Mouse (Mus musculus): Measurements from ENCODE around the gene B9d1. TPM values are rescaled to one million over a fixed set of nuclear protein-coding genes. Genes with fewer than 3 reads are reported as not detected.

The B9d1 gene
- total and polyA plus RNA-seq, 2 experiments from 2014 or later: 6.5 to 34.6 TPM

DNA sequence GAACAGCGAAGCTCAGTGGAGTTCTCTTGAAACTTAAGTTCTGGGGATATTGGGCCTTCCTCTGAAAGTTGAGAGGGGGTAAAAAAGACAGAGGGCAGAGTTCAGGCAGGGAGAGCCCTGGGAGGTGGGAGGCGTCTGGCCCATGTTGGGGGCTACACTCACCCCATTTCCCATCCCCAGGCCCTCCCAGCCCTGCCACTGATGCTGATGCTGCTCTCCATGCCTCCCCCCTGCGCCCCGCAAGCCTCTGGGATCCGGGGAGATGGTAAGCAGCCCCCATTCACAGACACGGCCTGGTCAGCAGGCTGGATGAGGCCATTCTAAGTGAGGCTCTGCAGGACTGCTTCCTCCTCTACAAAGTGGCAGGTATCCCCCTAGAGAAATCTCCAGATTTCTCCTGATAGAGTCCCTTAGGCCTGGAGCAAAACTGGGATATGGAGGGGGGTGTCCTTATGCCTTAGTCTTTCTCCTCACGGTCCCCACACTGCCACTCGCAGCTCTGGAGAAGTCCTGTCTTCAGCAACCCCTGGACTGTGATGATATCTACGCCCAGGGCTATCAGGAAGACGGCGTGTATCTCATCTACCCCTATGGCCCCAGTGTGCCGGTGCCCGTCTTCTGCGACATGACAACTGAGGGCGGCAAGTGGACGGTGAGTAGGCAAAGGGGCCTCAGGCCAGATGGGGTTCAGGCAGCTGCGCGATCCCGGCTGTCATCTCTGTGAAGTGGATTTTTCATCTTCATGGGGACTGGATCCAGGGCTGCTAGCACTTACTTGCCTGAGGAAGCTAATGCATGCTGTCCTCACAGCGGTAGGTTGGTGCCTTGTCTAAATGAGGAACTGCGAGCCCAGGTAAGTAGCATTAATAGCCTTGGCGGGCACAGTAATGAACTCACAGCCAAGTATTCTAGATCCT, 19.1 kb upstream of the B9d1 start:
- peak overlapping the region; percentile 21 for H3K4me3 ChIP-seq (ENCODE audit: low read depth, low read length)
- no peak for ATAC-seq (ENCODE audit: insufficient read depth, low read depth)
- H3K4me2 ChIP-seq (ENCODE audit: low read depth, low read length): peak overlapping the region; percentile 37
- no peak for TF ChIP-seq EP300 (IDR thresholded peaks at IDR 0.05; ENCODE audit: low read depth)
- no peak for TF ChIP-seq CTCF (IDR thresholded peaks at IDR 0.05; ENCODE audit: low read depth)
- H3K9me3 ChIP-seq (replicated peaks; ENCODE audit: control insufficient read depth, low read length): no peaks in the 10 kb centered on the region
- H3K4me1 ChIP-seq (ENCODE audit: control insufficient read depth, insufficient read depth): peaks cover 8% of the 10 kb centered on the region; the same call in 1 of the 2 replicates
- 0 out of 2 replicates have a peak overlapping the region, but pooled peaks have one; percentile 9 for H3K9ac ChIP-seq (replicated peaks; ENCODE audit: low read depth, low read length)
- H3K27ac ChIP-seq (ENCODE audit: low read depth): peak overlapping the region; percentile 65; the same call in 1 of the 2 replicates
- DNase-seq (ENCODE audit: low spot score): no peak
- peaks cover 28% of the 10 kb centered on the region for H3K36me3 ChIP-seq (replicated peaks; ENCODE audit: control insufficient read depth, insufficient read depth, low read length)
- WGBS: 73% methylated on average over 22 of the region's 22 CpGs
- no peaks in the 10 kb centered on the region for H3K27me3 ChIP-seq (ENCODE audit: control insufficient read depth, insufficient read depth, low read length)

DNA sequence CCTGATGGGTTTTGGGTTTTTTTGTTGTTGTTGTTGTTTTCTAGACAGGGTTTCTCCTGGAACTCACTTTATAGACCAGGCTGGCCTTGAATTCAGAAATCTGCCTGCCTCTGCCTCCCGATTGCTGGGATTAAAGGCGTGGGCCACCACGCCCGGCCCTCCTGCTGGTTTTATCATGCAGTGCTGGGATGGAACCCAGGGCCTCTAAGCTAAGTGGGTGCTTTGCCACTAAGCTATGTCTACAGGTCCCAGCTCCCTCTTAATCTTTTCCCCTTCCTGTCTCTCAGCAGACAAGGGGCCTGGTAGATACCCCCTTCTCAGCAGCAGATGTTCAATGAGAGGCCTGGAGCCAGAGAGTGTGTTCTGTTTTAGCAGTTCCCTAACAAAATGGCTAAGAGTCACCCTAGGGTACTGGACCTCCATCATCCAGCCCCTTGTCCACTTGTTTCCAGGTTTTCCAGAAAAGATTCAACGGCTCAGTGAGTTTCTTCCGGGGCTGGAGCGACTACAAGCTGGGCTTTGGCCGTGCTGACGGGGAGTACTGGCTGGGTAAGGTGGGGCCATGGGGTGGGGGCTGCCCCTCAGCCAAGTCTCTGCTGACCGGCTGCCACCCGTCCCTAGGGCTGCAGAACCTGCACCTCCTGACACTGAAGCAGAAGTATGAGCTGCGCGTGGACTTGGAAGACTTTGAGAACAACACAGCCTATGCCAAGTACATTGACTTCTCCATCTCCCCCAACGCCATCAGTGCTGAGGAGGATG, 18.3 kb upstream of the B9d1 start:
- no peak overlapping the region for H3K9ac ChIP-seq (replicated peaks; ENCODE audit: low read depth, low read length)
- H3K36me3 ChIP-seq (replicated peaks; ENCODE audit: control insufficient read depth, insufficient read depth, low read length): peaks cover 37% of the 10 kb centered on the region
- 0 out of 2 replicates have a peak overlapping the region, but pooled peaks have one; percentile 41 for H3K27ac ChIP-seq (ENCODE audit: low read depth)
- peaks cover 8% of the 10 kb centered on the region; the same call in 1 of the 2 replicates for H3K4me1 ChIP-seq (ENCODE audit: control insufficient read depth, insufficient read depth)
- peak overlapping the region; percentile 21; the same call in 1 of the 2 replicates for H3K4me3 ChIP-seq (ENCODE audit: low read depth, low read length)
- H3K4me2 ChIP-seq (ENCODE audit: low read depth, low read length): 0 out of 2 replicates have a peak overlapping the region, but pooled peaks have one; percentile 37
- WGBS: 80% methylated on average over 14 of the region's 14 CpGs
- DNase-seq (ENCODE audit: low spot score) (no peak), ATAC-seq (ENCODE audit: insufficient read depth, low read depth) (no peak)
- no peaks in the 10 kb centered on the region for H3K27me3 ChIP-seq (ENCODE audit: control insufficient read depth, insufficient read depth, low read length)
- TF ChIP-seq EP300 (IDR thresholded peaks at IDR 0.05; ENCODE audit: low read depth): no peak
- no peak for TF ChIP-seq CTCF (IDR thresholded peaks at IDR 0.05; ENCODE audit: low read depth)
- H3K9me3 ChIP-seq (replicated peaks; ENCODE audit: control insufficient read depth, low read length): no peaks in the 10 kb centered on the region

GRCm38 (mm10) chr11:61487401-61487800, 17.5 kb upstream of the B9d1 start:
- ATAC-seq (ENCODE audit: insufficient read depth, low read depth) (peak; percentile 57), DNase-seq (ENCODE audit: low spot score) (peak; percentile 33)
- no peak overlapping the region for H3K27ac ChIP-seq (ENCODE audit: low read depth)
- peaks cover 41% of the 10 kb centered on the region for H3K36me3 ChIP-seq (replicated peaks; ENCODE audit: control insufficient read depth, insufficient read depth, low read length)
- H3K4me3 ChIP-seq (ENCODE audit: low read depth, low read length): no peak overlapping the region
- no peak overlapping the region for H3K4me2 ChIP-seq (ENCODE audit: low read depth, low read length)
- no peaks in the 10 kb centered on the region for H3K9me3 ChIP-seq (replicated peaks; ENCODE audit: control insufficient read depth, low read length)
- no peaks in the 10 kb centered on the region for H3K27me3 ChIP-seq (ENCODE audit: control insufficient read depth, insufficient read depth, low read length)
- peaks cover 8% of the 10 kb centered on the region; the same call in 1 of the 2 replicates for H3K4me1 ChIP-seq (ENCODE audit: control insufficient read depth, insufficient read depth)
- 0% methylated on average over 2 of the region's 2 CpGs for WGBS
- no peak for TF ChIP-seq CTCF (IDR thresholded peaks at IDR 0.05; ENCODE audit: low read depth)
- no peak overlapping the region for H3K9ac ChIP-seq (replicated peaks; ENCODE audit: low read depth, low read length)

- Histone ChIP-seq H3K9me3 (replicated peaks; ENCODE audit: control insufficient read depth, low read length) (no peaks in the 10 kb centered on the region), H3K36me3 (replicated peaks; ENCODE audit: control insufficient read depth, insufficient read depth, low read length) (peaks cover 41% of the 10 kb centered on the region), H3K4me1 (ENCODE audit: control insufficient read depth, insufficient read depth) (peaks cover 14% of the 10 kb centered on the region), H3K9ac (replicated peaks; ENCODE audit: low read depth, low read length) (no peak overlapping the region), H3K4me3 (ENCODE audit: low read depth, low read length) (no peak overlapping the region), H3K27me3 (ENCODE audit: control insufficient read depth, insufficient read depth, low read length) (no peaks in the 10 kb centered on the region), H3K27ac (ENCODE audit: low read depth) (no peak overlapping the region), H3K4me2 (ENCODE audit: low read depth, low read length) (no peak overlapping the region)
- DNase-seq (ENCODE audit: low spot score) (no peak), ATAC-seq (ENCODE audit: insufficient read depth, low read depth) (no peak)
- TF ChIP-seq EP300 (IDR thresholded peaks at IDR 0.05; ENCODE audit: low read depth) (no peak), CTCF (IDR thresholded peaks at IDR 0.05; ENCODE audit: low read depth) (no peak)
- 87% methylated on average over 7 of the region's 7 CpGs for WGBS
These were observed 17.0 kb upstream of the B9d1 start for GRCm38 (mm10) chr11:61487936-61488335.

DNA sequence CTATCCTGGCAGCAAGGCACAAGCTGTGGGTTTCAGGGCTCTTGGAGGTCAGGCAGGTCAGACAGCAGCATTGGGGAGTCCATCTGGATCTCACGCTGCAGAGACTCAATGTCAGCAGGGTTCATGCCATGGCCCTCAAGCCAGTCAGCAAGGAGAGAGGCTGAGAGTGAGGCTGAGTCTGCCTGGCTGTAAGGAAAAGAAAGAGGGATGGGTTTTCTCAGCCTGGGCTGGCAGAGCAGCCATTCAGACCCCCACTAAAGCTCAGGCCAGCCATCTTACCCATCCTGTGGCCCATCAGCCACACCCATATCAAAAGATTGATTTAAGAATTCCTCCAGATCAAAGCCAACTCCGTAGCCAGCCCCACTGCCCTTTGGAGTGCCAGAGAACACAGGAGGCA, 15.9 kb upstream of the B9d1 start:
- Histone ChIP-seq H3K4me3 (ENCODE audit: low read depth, low read length) (no peak overlapping the region), H3K9ac (replicated peaks; ENCODE audit: low read depth, low read length) (no peak overlapping the region), H3K36me3 (replicated peaks; ENCODE audit: control insufficient read depth, insufficient read depth, low read length) (peaks cover 41% of the 10 kb centered on the region), H3K4me1 (ENCODE audit: control insufficient read depth, insufficient read depth) (peaks cover 19% of the 10 kb centered on the region), H3K4me2 (ENCODE audit: low read depth, low read length) (no peak overlapping the region), H3K9me3 (replicated peaks; ENCODE audit: control insufficient read depth, low read length) (no peaks in the 10 kb centered on the region), H3K27ac (ENCODE audit: low read depth) (no peak overlapping the region), H3K27me3 (ENCODE audit: control insufficient read depth, insufficient read depth, low read length) (no peaks in the 10 kb centered on the region)
- no peak for TF ChIP-seq CTCF (IDR thresholded peaks at IDR 0.05; ENCODE audit: low read depth)
- TF ChIP-seq EP300 (IDR thresholded peaks at IDR 0.05; ENCODE audit: low read depth): no peak
- ATAC-seq (ENCODE audit: insufficient read depth, low read depth) (no peak), DNase-seq (ENCODE audit: low spot score) (no peak)
- 95% methylated on average over 2 of the region's 2 CpGs for WGBS
